Mouse (Mus musculus): ENCODE results near the gene Zfp653. TPM values are rescaled to one million over a fixed set of nuclear protein-coding genes. Genes with fewer than 3 reads are reported as not detected.
A peak's percentile ranks its signal among the peaks of the same experiment; 100 is the strongest.

Zfp653 gene
- polyA plus RNA-seq, 1 experiment from 2014 or later: 14.2 TPM

DNA sequence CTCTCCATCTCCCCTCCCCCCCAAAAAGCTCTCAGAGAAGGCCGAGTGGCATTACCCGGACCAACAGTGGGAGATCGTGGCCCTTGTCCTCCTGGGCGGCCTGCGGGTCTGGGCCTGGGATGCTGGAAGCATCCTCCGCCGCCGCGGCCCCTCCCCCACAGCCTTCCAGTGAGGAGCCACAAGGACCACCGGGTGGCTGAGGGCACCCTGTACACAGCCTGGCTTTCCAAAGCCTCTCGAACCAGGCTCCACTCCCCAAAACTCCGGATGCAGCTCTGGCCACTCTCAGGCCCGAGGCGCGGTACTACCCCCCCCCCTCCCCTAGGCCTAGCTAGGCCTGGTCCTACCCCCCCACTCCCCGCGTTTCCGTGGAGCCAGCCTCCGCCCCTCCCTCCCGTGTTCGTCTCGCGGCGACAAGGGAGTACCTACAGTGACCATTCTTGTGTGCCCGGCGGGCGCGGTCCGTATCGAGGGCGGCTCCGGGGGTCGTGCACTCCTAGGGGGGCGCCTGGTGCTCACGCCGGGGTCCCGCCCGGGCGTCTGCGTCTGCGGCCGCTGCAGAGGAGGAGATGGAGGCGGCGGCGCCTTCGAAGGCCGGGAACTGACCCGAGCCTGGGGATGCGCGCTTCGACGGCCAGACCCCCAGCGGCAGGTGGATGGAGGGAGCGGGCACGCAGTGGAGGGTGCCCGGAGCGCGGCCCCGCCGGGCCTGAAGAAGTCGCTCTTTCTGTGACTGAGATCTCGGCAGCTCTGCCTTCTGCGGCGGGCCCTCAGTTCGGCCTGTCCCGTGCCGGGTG, 19.8 kb downstream of the Zfp653 start:
- H3K27ac ChIP-seq (ENCODE audit: low read depth, low read length): peak overlapping the region; percentile 94
- H3K9me3 ChIP-seq (ENCODE audit: control insufficient read depth, low read length): no peaks in the 10 kb centered on the region
- no peaks in the 10 kb centered on the region; the same call in 1 of the 2 replicates for H3K27me3 ChIP-seq (ENCODE audit: control insufficient read depth, insufficient read depth, low read length)
- peaks cover 26% of the 10 kb centered on the region for H3K4me1 ChIP-seq (ENCODE audit: control insufficient read depth, insufficient read depth, low read length)
- H3K4me3 ChIP-seq (ENCODE audit: low read depth, low read length): peak overlapping the region; percentile 92
- H3K9ac ChIP-seq (replicated peaks; ENCODE audit: low read depth, low read length): peak overlapping the region; percentile 93
- no peaks in the 10 kb centered on the region for H3K36me3 ChIP-seq (ENCODE audit: control insufficient read depth, insufficient read depth, low read length)
- H3K4me2 ChIP-seq (ENCODE audit: low read depth, low read length): peak overlapping the region; percentile 74
- ATAC-seq (ENCODE audit: low read depth): peak; percentile 47
- under 1% methylated on average over 65 of the region's 67 CpGs for WGBS

DNA sequence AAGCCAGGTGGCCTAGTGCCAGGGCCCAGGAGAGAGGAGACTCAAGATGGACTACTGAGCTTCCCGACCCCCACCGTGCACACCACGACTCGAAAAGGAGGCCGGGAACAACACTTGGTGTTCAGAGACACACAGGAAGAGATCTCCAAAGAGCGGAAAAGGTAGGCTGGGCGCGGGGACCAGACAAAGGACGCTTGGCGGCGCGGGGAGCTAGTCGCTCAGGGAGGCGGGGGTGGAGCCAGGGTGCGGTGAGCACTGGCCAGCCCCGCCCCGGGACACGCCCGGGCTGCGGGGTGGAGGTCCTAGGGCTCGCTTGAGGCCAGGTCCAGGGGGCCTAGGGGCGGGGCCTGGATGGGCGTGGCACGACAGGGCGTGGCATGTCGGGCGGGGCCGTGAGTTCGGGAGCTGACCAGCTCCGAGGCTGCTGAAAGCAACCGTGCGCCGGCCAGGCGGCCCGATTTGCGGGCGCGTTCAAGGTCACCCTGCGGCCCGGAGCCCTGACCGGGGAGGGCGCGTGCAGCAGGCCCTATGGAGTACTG, 20.8 kb downstream of the Zfp653 start:
- Histone ChIP-seq H3K9ac (replicated peaks; ENCODE audit: low read depth, low read length) (peak overlapping the region; percentile 93), H3K4me2 (ENCODE audit: low read depth, low read length) (peak overlapping the region; percentile 74), H3K4me3 (ENCODE audit: low read depth, low read length) (peak overlapping the region; percentile 92), H3K36me3 (ENCODE audit: control insufficient read depth, insufficient read depth, low read length) (no peaks in the 10 kb centered on the region), H3K27ac (ENCODE audit: low read depth, low read length) (peak overlapping the region; percentile 94), H3K27me3 (ENCODE audit: control insufficient read depth, insufficient read depth, low read length) (no peaks in the 10 kb centered on the region; the same call in 1 of the 2 replicates), H3K9me3 (ENCODE audit: control insufficient read depth, low read length) (no peaks in the 10 kb centered on the region), H3K4me1 (ENCODE audit: control insufficient read depth, insufficient read depth, low read length) (peaks cover 26% of the 10 kb centered on the region)
- ATAC-seq (ENCODE audit: low read depth): peak; percentile 26
- under 1% methylated on average over 35 of the region's 43 CpGs for WGBS

DNA sequence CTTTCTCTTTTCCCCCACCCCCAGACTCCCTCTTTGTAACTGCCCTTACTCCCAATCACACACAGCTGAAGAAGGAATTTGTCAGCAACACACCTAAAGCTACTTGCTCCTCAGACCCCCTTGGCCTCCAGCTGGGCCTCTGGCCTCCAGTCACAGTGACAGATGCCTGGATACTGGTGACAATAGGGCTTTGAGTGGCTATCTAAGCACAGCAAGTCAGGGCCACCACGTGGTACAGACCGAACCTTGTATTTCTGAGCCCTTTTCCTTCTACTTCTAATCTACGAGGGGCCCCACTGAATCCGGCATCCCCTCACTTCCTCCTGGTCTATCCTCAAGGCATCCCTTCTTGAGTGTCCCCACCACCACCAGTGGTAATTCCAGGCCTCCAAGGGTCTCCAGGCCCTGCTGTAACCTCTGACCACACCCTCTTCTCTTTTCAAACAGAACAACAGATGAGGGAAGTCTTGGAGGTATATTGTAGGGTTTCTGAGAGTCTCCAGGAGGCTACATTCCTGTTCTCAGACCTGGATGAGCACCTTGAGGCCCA, 21.4 kb downstream of the Zfp653 start:
- Histone ChIP-seq H3K4me1 (ENCODE audit: control insufficient read depth, insufficient read depth, low read length) (peaks cover 26% of the 10 kb centered on the region), H3K9me3 (ENCODE audit: control insufficient read depth, low read length) (no peaks in the 10 kb centered on the region), H3K27me3 (ENCODE audit: control insufficient read depth, insufficient read depth, low read length) (no peaks in the 10 kb centered on the region; the same call in 1 of the 2 replicates), H3K9ac (replicated peaks; ENCODE audit: low read depth, low read length) (peak overlapping the region; percentile 93), H3K4me3 (ENCODE audit: low read depth, low read length) (peak overlapping the region; percentile 92), H3K36me3 (ENCODE audit: control insufficient read depth, insufficient read depth, low read length) (no peaks in the 10 kb centered on the region), H3K27ac (ENCODE audit: low read depth, low read length) (peak overlapping the region; percentile 94), H3K4me2 (ENCODE audit: low read depth, low read length) (peak overlapping the region; percentile 74)
- ATAC-seq (ENCODE audit: low read depth): no peak
- WGBS: 17% methylated on average over 4 of the region's 4 CpGs

DNA sequence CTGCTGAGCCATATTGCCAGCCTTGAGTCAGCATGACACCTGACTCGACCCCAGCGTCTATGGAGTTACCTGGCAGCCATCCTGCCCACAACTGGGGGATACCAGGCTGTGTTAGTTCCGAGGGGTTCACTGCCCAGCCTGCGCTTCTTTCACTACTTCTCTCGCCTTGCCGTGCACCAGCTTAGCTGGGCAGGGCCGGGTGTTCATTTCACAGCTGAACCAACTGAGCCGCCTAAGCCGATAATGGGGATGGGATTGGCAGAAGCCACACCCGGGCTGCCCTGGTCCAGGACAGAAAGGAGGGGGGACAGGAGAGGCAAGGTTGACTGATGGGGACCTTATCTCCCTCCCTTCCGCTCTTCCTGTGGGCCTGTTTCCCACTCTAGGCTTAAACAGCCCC, 21.9 kb downstream of the Zfp653 start:
- H3K4me3 ChIP-seq (ENCODE audit: low read depth, low read length): peak overlapping the region; percentile 92
- H3K27me3 ChIP-seq (ENCODE audit: control insufficient read depth, insufficient read depth, low read length): no peaks in the 10 kb centered on the region; the same call in 1 of the 2 replicates
- peak overlapping the region; percentile 74 for H3K4me2 ChIP-seq (ENCODE audit: low read depth, low read length)
- H3K36me3 ChIP-seq (ENCODE audit: control insufficient read depth, insufficient read depth, low read length): no peaks in the 10 kb centered on the region
- no peaks in the 10 kb centered on the region for H3K9me3 ChIP-seq (ENCODE audit: control insufficient read depth, low read length)
- H3K4me1 ChIP-seq (ENCODE audit: control insufficient read depth, insufficient read depth, low read length): peaks cover 26% of the 10 kb centered on the region
- ATAC-seq (ENCODE audit: low read depth): no peak
- peak overlapping the region; percentile 93 for H3K9ac ChIP-seq (replicated peaks; ENCODE audit: low read depth, low read length)
- H3K27ac ChIP-seq (ENCODE audit: low read depth, low read length): no peak overlapping the region
- 66% methylated on average over 11 of the region's 11 CpGs for WGBS

DNA sequence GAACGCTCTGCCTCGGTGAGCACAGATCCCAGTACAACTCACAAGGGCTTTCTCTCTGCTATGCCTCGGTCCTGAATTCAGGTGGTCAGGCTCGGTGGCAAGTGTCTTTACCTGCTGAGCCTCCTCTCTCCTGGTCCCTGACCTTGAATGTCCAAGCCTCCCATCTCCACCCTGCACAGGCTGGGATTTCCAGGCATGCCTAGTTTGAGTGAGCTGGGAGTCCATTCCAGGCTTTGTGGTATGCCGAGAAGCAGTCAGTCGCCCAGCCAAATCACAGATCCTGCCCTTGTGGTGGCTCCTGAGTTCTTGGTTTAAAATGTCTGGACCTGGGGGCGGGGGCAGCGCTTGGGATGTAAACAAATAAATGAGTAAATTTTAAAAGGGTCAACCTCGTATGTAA, 23.8 kb downstream of the Zfp653 start:
- no peaks in the 10 kb centered on the region; the same call in 1 of the 2 replicates for H3K27me3 ChIP-seq (ENCODE audit: control insufficient read depth, insufficient read depth, low read length)
- H3K27ac ChIP-seq (ENCODE audit: low read depth, low read length): no peak overlapping the region
- no peak overlapping the region for H3K4me3 ChIP-seq (ENCODE audit: low read depth, low read length)
- H3K9me3 ChIP-seq (ENCODE audit: control insufficient read depth, low read length): no peaks in the 10 kb centered on the region
- H3K36me3 ChIP-seq (ENCODE audit: control insufficient read depth, insufficient read depth, low read length): no peaks in the 10 kb centered on the region
- H3K4me2 ChIP-seq (ENCODE audit: low read depth, low read length): peak overlapping the region; percentile 14; the same call in 1 of the 2 replicates
- ATAC-seq (ENCODE audit: low read depth): no peak
- H3K4me1 ChIP-seq (ENCODE audit: control insufficient read depth, insufficient read depth, low read length): peaks cover 26% of the 10 kb centered on the region
- 64% methylated on average over 9 of the region's 9 CpGs for WGBS
- H3K9ac ChIP-seq (replicated peaks; ENCODE audit: low read depth, low read length): no peak overlapping the region

DNA sequence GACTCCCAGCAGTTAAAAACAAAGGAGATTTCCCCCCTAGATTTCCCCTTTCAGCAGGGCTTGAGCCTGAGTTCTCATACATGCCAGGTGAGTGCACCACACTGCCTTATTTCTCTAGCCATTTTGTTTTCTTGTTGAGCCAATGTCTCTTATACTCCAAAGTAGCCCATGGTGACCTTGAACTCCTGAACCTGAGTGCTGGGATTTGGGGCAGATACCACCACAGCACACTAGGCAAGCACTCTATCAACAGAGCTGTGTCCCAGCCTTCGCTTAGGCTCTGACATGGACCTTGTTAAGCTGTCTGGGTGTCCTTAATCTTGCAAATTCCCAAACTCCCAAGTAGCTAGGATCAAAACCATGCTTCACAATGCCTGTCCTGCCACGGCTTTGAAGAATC, 29.3 kb downstream of the Zfp653 start:
- no peak overlapping the region for H3K9ac ChIP-seq (replicated peaks; ENCODE audit: low read depth, low read length)
- no peaks in the 10 kb centered on the region for H3K36me3 ChIP-seq (ENCODE audit: control insufficient read depth, insufficient read depth, low read length)
- no peaks in the 10 kb centered on the region for H3K9me3 ChIP-seq (ENCODE audit: control insufficient read depth, low read length)
- 55% methylated on average over 2 of the region's 2 CpGs for WGBS
- H3K4me2 ChIP-seq (ENCODE audit: low read depth, low read length): no peak overlapping the region
- H3K4me1 ChIP-seq (ENCODE audit: control insufficient read depth, insufficient read depth, low read length): no peaks in the 10 kb centered on the region
- H3K4me3 ChIP-seq (ENCODE audit: low read depth, low read length): no peak overlapping the region
- no peaks in the 10 kb centered on the region for H3K27me3 ChIP-seq (ENCODE audit: control insufficient read depth, insufficient read depth, low read length)
- no peak for ATAC-seq (ENCODE audit: low read depth)
- H3K27ac ChIP-seq (ENCODE audit: low read depth, low read length): no peak overlapping the region

DNA sequence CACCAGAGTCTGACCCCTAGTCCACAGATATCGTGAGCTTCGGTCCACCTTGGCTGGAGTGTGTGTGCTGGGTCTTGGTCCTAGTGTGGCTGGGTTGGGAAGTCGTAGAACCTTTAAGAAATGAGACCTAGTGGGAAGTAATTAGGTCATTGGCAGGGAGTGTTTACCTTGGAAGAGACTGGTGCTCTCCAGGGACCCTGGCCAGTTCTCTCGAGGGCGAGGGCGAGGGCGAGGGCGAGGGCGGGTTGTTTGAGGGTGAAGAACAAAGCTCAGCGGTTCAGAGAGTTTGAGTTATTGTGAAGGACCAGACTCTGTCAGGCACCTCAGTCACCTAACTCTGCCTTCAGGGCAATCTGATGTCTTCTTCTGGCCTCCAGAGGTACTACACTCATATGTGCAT, 33.4 kb downstream of the Zfp653 start:
- no peaks in the 10 kb centered on the region for H3K9me3 ChIP-seq (ENCODE audit: control insufficient read depth, low read length)
- H3K27me3 ChIP-seq (ENCODE audit: control insufficient read depth, insufficient read depth, low read length): no peaks in the 10 kb centered on the region
- H3K4me1 ChIP-seq (ENCODE audit: control insufficient read depth, insufficient read depth, low read length): peaks cover 10% of the 10 kb centered on the region
- H3K27ac ChIP-seq (ENCODE audit: low read depth, low read length): no peak overlapping the region
- H3K4me2 ChIP-seq (ENCODE audit: low read depth, low read length): no peak overlapping the region
- peaks cover 15% of the 10 kb centered on the region; the same call in 1 of the 2 replicates for H3K36me3 ChIP-seq (ENCODE audit: control insufficient read depth, insufficient read depth, low read length)
- H3K4me3 ChIP-seq (ENCODE audit: low read depth, low read length): no peak overlapping the region
- no peak for ATAC-seq (ENCODE audit: low read depth)
- H3K9ac ChIP-seq (replicated peaks; ENCODE audit: low read depth, low read length): no peak overlapping the region
- 86% methylated on average over 10 of the region's 10 CpGs for WGBS

DNA sequence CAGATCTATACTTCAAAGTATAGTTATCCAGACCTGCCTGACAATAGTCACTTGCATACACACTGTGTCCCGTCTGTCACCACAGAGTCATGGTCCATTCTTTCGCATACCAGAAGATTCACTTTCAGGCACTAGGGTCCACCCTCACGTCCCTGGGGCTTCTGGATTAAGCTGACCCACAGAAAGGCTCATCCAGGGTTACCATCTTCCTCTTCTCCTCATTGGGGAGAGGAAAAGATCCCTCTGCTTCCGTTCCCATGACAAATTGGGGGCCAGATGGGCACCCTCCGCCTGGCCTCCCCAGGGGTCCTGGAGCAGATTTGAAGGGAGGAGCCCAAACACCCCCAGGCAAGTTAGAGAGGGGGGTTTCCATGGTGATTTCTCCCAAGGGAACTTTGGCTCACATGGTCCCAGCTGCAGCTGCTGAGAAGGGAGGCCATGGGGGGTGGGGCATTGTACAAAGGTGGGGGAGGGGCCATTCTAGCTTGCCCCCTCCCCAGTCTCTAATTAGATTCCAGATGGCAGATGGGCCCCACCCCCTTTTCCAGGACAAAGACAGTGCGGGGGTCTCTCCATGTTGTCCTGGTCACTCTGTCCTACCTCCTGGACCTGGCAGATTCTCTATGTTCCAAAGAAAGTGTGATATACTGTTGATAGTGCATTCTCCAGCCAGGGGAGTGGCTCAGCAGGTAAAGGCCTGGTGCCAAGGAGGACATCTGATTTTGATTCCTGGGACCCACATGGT, 35.7 kb downstream of the Zfp653 start:
- ATAC-seq (ENCODE audit: low read depth): peak; percentile 54
- H3K9me3 ChIP-seq (ENCODE audit: control insufficient read depth, low read length): no peaks in the 10 kb centered on the region
- peak overlapping the region; percentile 34; the same call in 1 of the 2 replicates for H3K27ac ChIP-seq (ENCODE audit: low read depth, low read length)
- peaks cover 22% of the 10 kb centered on the region for H3K36me3 ChIP-seq (ENCODE audit: control insufficient read depth, insufficient read depth, low read length)
- peaks cover 10% of the 10 kb centered on the region for H3K4me1 ChIP-seq (ENCODE audit: control insufficient read depth, insufficient read depth, low read length)
- 15% methylated on average over 6 of the region's 6 CpGs for WGBS
- no peak overlapping the region for H3K4me3 ChIP-seq (ENCODE audit: low read depth, low read length)
- H3K27me3 ChIP-seq (ENCODE audit: control insufficient read depth, insufficient read depth, low read length): no peaks in the 10 kb centered on the region
- H3K9ac ChIP-seq (replicated peaks; ENCODE audit: low read depth, low read length): no peak overlapping the region
- H3K4me2 ChIP-seq (ENCODE audit: low read depth, low read length): no peak overlapping the region
